Mouse (Mus musculus): ENCODE measurements around the gene Cdkn2b. TPM values are rescaled to one million over a fixed set of nuclear protein-coding genes. Genes with fewer than 3 reads are reported as not detected.

The Cdkn2b gene
- 0.92 and 1.7 TPM in 2 replicates for polyA plus RNA-seq (2015; fragmentation: Nextera tagmentation; extraction: Ambion mirVana)

- no peaks in the 10 kb centered on the region for H3K9me3 ChIP-seq (replicated peaks)
- no peaks in the 10 kb centered on the region for H3K36me3 ChIP-seq
- peak within 1 kb of the TSS; percentile 61 for H3K9ac ChIP-seq
- H3K4me3 ChIP-seq = peak within 1 kb of the TSS; percentile 70
- peaks cover 16% of the 10 kb centered on the region for H3K4me1 ChIP-seq (replicated peaks)
- peak; percentile 93 for ATAC-seq (replicated peaks; ENCODE audit: insufficient number of reproducible peaks, insufficient read depth, low FRiP score, low read depth)
- under 1% methylated on average over 61 of the region's 61 CpGs for WGBS
- H3K27me3 ChIP-seq = peaks cover 74% of the 10 kb centered on the region
- peak within 1 kb of the TSS; percentile 99 for H3K4me2 ChIP-seq
- peak within 1 kb of the TSS; percentile 55 for H3K27ac ChIP-seq
These were observed at the start of gene Cdkn2b for GRCm38 (mm10) chr4:89310491-89311254. Cdkn2b (minus strand) TSS chr4:89311039.

GRCm38 (mm10) chr4:89360349-89360748, 49.5 kb upstream of the Cdkn2b start:
- no peak overlapping the region for H3K9ac ChIP-seq
- no peak overlapping the region for H3K4me3 ChIP-seq
- H3K36me3 ChIP-seq = no peaks in the 10 kb centered on the region
- H3K9me3 ChIP-seq (replicated peaks) = no peaks in the 10 kb centered on the region
- WGBS = 66% methylated on average over 3 of the region's 3 CpGs
- no peak overlapping the region for H3K4me2 ChIP-seq
- H3K27ac ChIP-seq = no peak overlapping the region
- H3K27me3 ChIP-seq = no peaks in the 10 kb centered on the region
- no peak for ATAC-seq (replicated peaks; ENCODE audit: insufficient number of reproducible peaks, insufficient read depth, low FRiP score, low read depth)
- no peaks in the 10 kb centered on the region for H3K4me1 ChIP-seq (replicated peaks)

GRCm38 (mm10) chr4:89359506-89359905, 48.7 kb upstream of the Cdkn2b start:
- H3K4me1 ChIP-seq (replicated peaks) = no peaks in the 10 kb centered on the region
- no peaks in the 10 kb centered on the region for H3K27me3 ChIP-seq
- no peak overlapping the region for H3K9ac ChIP-seq
- no peaks in the 10 kb centered on the region for H3K36me3 ChIP-seq
- no peak for ATAC-seq (replicated peaks; ENCODE audit: insufficient number of reproducible peaks, insufficient read depth, low FRiP score, low read depth)
- no peak overlapping the region for H3K27ac ChIP-seq
- H3K4me2 ChIP-seq = no peak overlapping the region
- no peak overlapping the region for H3K4me3 ChIP-seq
- H3K9me3 ChIP-seq (replicated peaks) = no peaks in the 10 kb centered on the region
- 86% methylated on average over 6 of the region's 6 CpGs for WGBS

GRCm38 (mm10) chr4:89353935-89354334, 43.1 kb upstream of the Cdkn2b start:
- H3K4me2 ChIP-seq = no peak overlapping the region
- WGBS = 45% methylated on average over 9 of the region's 9 CpGs
- H3K9me3 ChIP-seq (replicated peaks) = no peaks in the 10 kb centered on the region
- H3K27ac ChIP-seq = no peak overlapping the region
- H3K36me3 ChIP-seq = no peaks in the 10 kb centered on the region
- no peaks in the 10 kb centered on the region for H3K4me1 ChIP-seq (replicated peaks)
- ATAC-seq (replicated peaks; ENCODE audit: insufficient number of reproducible peaks, insufficient read depth, low FRiP score, low read depth) = no peak
- no peak overlapping the region for H3K4me3 ChIP-seq
- no peak overlapping the region for H3K9ac ChIP-seq
- H3K27me3 ChIP-seq = no peaks in the 10 kb centered on the region

GRCm38 (mm10) chr4:89353071-89353582, 42.3 kb upstream of the Cdkn2b start:
- Histone ChIP-seq H3K36me3 (no peaks in the 10 kb centered on the region), H3K4me2 (no peak overlapping the region), H3K9ac (no peak overlapping the region), H3K4me1 (replicated peaks) (no peaks in the 10 kb centered on the region), H3K27me3 (no peaks in the 10 kb centered on the region), H3K4me3 (no peak overlapping the region), H3K9me3 (replicated peaks) (no peaks in the 10 kb centered on the region), H3K27ac (no peak overlapping the region)
- ATAC-seq (replicated peaks; ENCODE audit: insufficient number of reproducible peaks, insufficient read depth, low FRiP score, low read depth) = no peak
- WGBS = 76% methylated on average over 3 of the region's 3 CpGs

GRCm38 (mm10) chr4:89351474-89351873, 40.6 kb upstream of the Cdkn2b start:
- Histone ChIP-seq H3K4me1 (replicated peaks) (no peaks in the 10 kb centered on the region), H3K27ac (no peak overlapping the region), H3K36me3 (no peaks in the 10 kb centered on the region), H3K27me3 (no peaks in the 10 kb centered on the region), H3K4me2 (no peak overlapping the region), H3K4me3 (no peak overlapping the region), H3K9ac (no peak overlapping the region), H3K9me3 (replicated peaks) (no peaks in the 10 kb centered on the region)
- 34% methylated on average over 5 of the region's 5 CpGs for WGBS
- no peak for ATAC-seq (replicated peaks; ENCODE audit: insufficient number of reproducible peaks, insufficient read depth, low FRiP score, low read depth)

- H3K27ac ChIP-seq = no peak overlapping the region
- no peaks in the 10 kb centered on the region for H3K36me3 ChIP-seq
- H3K4me1 ChIP-seq (replicated peaks) = no peaks in the 10 kb centered on the region
- 60% methylated on average over 6 of the region's 6 CpGs for WGBS
- H3K9me3 ChIP-seq (replicated peaks) = no peaks in the 10 kb centered on the region
- ATAC-seq (replicated peaks; ENCODE audit: insufficient number of reproducible peaks, insufficient read depth, low FRiP score, low read depth) = no peak
- H3K4me2 ChIP-seq = no peak overlapping the region
- H3K4me3 ChIP-seq = no peak overlapping the region
- no peak overlapping the region for H3K9ac ChIP-seq
- no peaks in the 10 kb centered on the region for H3K27me3 ChIP-seq
These were observed 40.2 kb upstream of the Cdkn2b start for GRCm38 (mm10) chr4:89350938-89351451.

GRCm38 (mm10) chr4:89350391-89350790, 39.6 kb upstream of the Cdkn2b start:
- H3K4me3 ChIP-seq = no peak overlapping the region
- WGBS = 49% methylated on average over 9 of the region's 9 CpGs
- no peaks in the 10 kb centered on the region for H3K4me1 ChIP-seq (replicated peaks)
- H3K27me3 ChIP-seq = no peaks in the 10 kb centered on the region
- no peak overlapping the region for H3K9ac ChIP-seq
- no peaks in the 10 kb centered on the region for H3K9me3 ChIP-seq (replicated peaks)
- ATAC-seq (replicated peaks; ENCODE audit: insufficient number of reproducible peaks, insufficient read depth, low FRiP score, low read depth) = no peak
- no peak overlapping the region for H3K4me2 ChIP-seq
- H3K36me3 ChIP-seq = no peaks in the 10 kb centered on the region
- no peak overlapping the region for H3K27ac ChIP-seq

- H3K4me1 ChIP-seq (replicated peaks) = no peaks in the 10 kb centered on the region
- no peak overlapping the region for H3K9ac ChIP-seq
- no peaks in the 10 kb centered on the region for H3K9me3 ChIP-seq (replicated peaks)
- H3K4me3 ChIP-seq = no peak overlapping the region
- H3K36me3 ChIP-seq = no peaks in the 10 kb centered on the region
- H3K27ac ChIP-seq = no peak overlapping the region
- no peak for ATAC-seq (replicated peaks; ENCODE audit: insufficient number of reproducible peaks, insufficient read depth, low FRiP score, low read depth)
- H3K27me3 ChIP-seq = no peaks in the 10 kb centered on the region
- WGBS = 43% methylated on average over 5 of the region's 5 CpGs
- no peak overlapping the region for H3K4me2 ChIP-seq
These were observed 38.0 kb upstream of the Cdkn2b start for GRCm38 (mm10) chr4:89348842-89349241.

GRCm38 (mm10) chr4:89313461-89313860, 2.6 kb upstream of the Cdkn2b start:
- H3K27me3 ChIP-seq = peaks cover 47% of the 10 kb centered on the region
- no peak for ATAC-seq (replicated peaks; ENCODE audit: insufficient number of reproducible peaks, insufficient read depth, low FRiP score, low read depth)
- no peaks in the 10 kb centered on the region for H3K9me3 ChIP-seq (replicated peaks)
- H3K4me2 ChIP-seq = no peak overlapping the region
- no peaks in the 10 kb centered on the region for H3K36me3 ChIP-seq
- H3K27ac ChIP-seq = no peak overlapping the region
- H3K4me1 ChIP-seq (replicated peaks) = peaks cover 14% of the 10 kb centered on the region
- H3K9ac ChIP-seq = no peak overlapping the region
- H3K4me3 ChIP-seq = no peak overlapping the region
- 7% methylated on average over 13 of the region's 13 CpGs for WGBS

- H3K27ac ChIP-seq = no peak overlapping the region
- 3% methylated on average over 11 of the region's 11 CpGs for WGBS
- H3K27me3 ChIP-seq = peaks cover 80% of the 10 kb centered on the region
- H3K9me3 ChIP-seq (replicated peaks) = no peaks in the 10 kb centered on the region
- no peak overlapping the region for H3K9ac ChIP-seq
- ATAC-seq (replicated peaks; ENCODE audit: insufficient number of reproducible peaks, insufficient read depth, low FRiP score, low read depth) = no peak
- H3K4me3 ChIP-seq = peak overlapping the region; percentile 70
- no peaks in the 10 kb centered on the region for H3K36me3 ChIP-seq
- peaks cover 16% of the 10 kb centered on the region for H3K4me1 ChIP-seq (replicated peaks)
- peak overlapping the region; percentile 99 for H3K4me2 ChIP-seq
These were observed 843 bp downstream of the Cdkn2b start for GRCm38 (mm10) chr4:89309996-89310395.

GRCm38 (mm10) chr4:89308001-89308400, 2.8 kb downstream of the Cdkn2b start:
- Histone ChIP-seq H3K27me3 (peaks cover 86% of the 10 kb centered on the region), H3K4me1 (replicated peaks) (peaks cover 19% of the 10 kb centered on the region), H3K9ac (no peak overlapping the region), H3K36me3 (no peaks in the 10 kb centered on the region), H3K9me3 (replicated peaks) (no peaks in the 10 kb centered on the region), H3K4me2 (no peak overlapping the region), H3K27ac (no peak overlapping the region), H3K4me3 (no peak overlapping the region)
- 21% methylated on average over 3 of the region's 3 CpGs for WGBS
- no peak for ATAC-seq (replicated peaks; ENCODE audit: insufficient number of reproducible peaks, insufficient read depth, low FRiP score, low read depth)
